Mouse (Mus musculus) limb, embryonic 12.5 days (tissue): ENCODE results near the gene Zfp827. TPM values are rescaled to one million over a fixed set of nuclear protein-coding genes. Genes with fewer than 3 reads are reported as not detected.
"Not testable (repeated sequence)": the region's sequence is repeated elsewhere in the genome, so short reads cannot be mapped to it uniquely, and the experiment has no call there.

Experiments used
- ATAC-seq: fragments of 200-750 bp; cut with Nextera tagmentation; 2 replicates; pipeline ENCODE4 v1.8.0; 2017; ENCODE audit warnings: low read depth, moderate TSS enrichment; ENCODE audit not compliant: insufficient number of reproducible peaks, insufficient read depth, low FRiP score, low TSS enrichment
- H3K27ac ChIP-seq: fragments of 300-500 bp; sonication (generic); 2 replicates; pipeline ENCODE4 v1.5.1; 2016; ENCODE audit warnings: mild to moderate bottlenecking, moderate library complexity
- H3K27me3 ChIP-seq: fragments of 300-500 bp; sonication (generic); 2 replicates; pipeline ENCODE4 v1.6.1; 2016; ENCODE audit warnings: mild to moderate bottlenecking, moderate library complexity
- H3K36me3 ChIP-seq: fragments of 300-500 bp; sonication (generic); 2 replicates; pipeline ENCODE4 v1.6.1; 2016; ENCODE audit warnings: mild to moderate bottlenecking, moderate library complexity
- H3K4me1 ChIP-seq: fragments of 300-500 bp; sonication (generic); replicated peaks from 2 replicates; pipeline ENCODE4 v1.6.1; 2016
- H3K4me2 ChIP-seq: fragments of 300-500 bp; sonication (generic); 2 replicates; pipeline ENCODE4 v1.6.1; 2016; ENCODE audit warnings: mild to moderate bottlenecking, moderate library complexity
- H3K4me3 ChIP-seq: fragments of 300-500 bp; sonication (generic); replicated peaks from 2 replicates; pipeline ENCODE4 v1.5.1; 2016; ENCODE audit warnings: mild to moderate bottlenecking
- H3K9ac ChIP-seq: fragments of 300-500 bp; sonication (generic); replicated peaks from 2 replicates; pipeline ENCODE4 v1.6.1; 2016; ENCODE audit warnings: mild to moderate bottlenecking, moderate library complexity
- H3K9me3 ChIP-seq: fragments of 300-500 bp; sonication (generic); 2 replicates; pipeline ENCODE4 v1.6.1; 2016; ENCODE audit warnings: mild to moderate bottlenecking, moderate library complexity
- WGBS: fragments of 180-500 bp; shearing (Covaris S2); methylation state at CpG from one replicate; pipeline ENCODE4 v1.1.7; 2016; 5-methylcytosine and 5-hydroxymethylcytosine counted together
- polyA plus RNA-seq: library from polyadenylated mRNA; unstranded; fragments of >200 nt; fragmentation: Nextera tagmentation; extraction: Ambion mirVana; gene quantifications from 2 replicates; pipeline ENCODE4 v1.2.1, GENCODE M21; 2016

Zfp827 gene
- polyA plus RNA-seq, 1 experiment from 2014 or later = 13.3 TPM

- Histone ChIP-seq H3K27ac (no peak overlapping the region), H3K4me2 (no peak overlapping the region), H3K4me1 (no peaks in the 10 kb centered on the region), H3K4me3 (no peak overlapping the region), H3K36me3 (peaks cover 61% of the 10 kb centered on the region), H3K9ac (no peak overlapping the region), H3K9me3 (no peaks in the 10 kb centered on the region), H3K27me3 (no peaks in the 10 kb centered on the region)
- 85% methylated on average over 9 of the region's 9 CpGs for WGBS
- ATAC-seq = no peak
These were observed 85.3 kb downstream of the Zfp827 start for GRCm38 (mm10) chr8:79113533-79113932.

GRCm38 (mm10) chr8:79114561-79114960 is 86.3 kb downstream of the Zfp827 start:
- Histone ChIP-seq H3K9ac (no peak overlapping the region), H3K4me2 (no peak overlapping the region), H3K27me3 (no peaks in the 10 kb centered on the region), H3K27ac (no peak overlapping the region), H3K4me3 (no peak overlapping the region), H3K4me1 (no peaks in the 10 kb centered on the region), H3K9me3 (no peaks in the 10 kb centered on the region), H3K36me3 (peaks cover 63% of the 10 kb centered on the region)
- WGBS = 86% methylated on average over 6 of the region's 6 CpGs
- ATAC-seq = no peak

- WGBS = 88% methylated on average over 7 of the region's 7 CpGs
- H3K27me3 ChIP-seq = no peaks in the 10 kb centered on the region
- no peak overlapping the region for H3K27ac ChIP-seq
- no peak overlapping the region for H3K9ac ChIP-seq
- H3K4me3 ChIP-seq = no peak overlapping the region
- H3K36me3 ChIP-seq = peaks cover 73% of the 10 kb centered on the region
- no peak overlapping the region for H3K4me2 ChIP-seq
- ATAC-seq = no peak
- no peaks in the 10 kb centered on the region for H3K4me1 ChIP-seq
- no peaks in the 10 kb centered on the region for H3K9me3 ChIP-seq
These were observed 88.2 kb downstream of the Zfp827 start for GRCm38 (mm10) chr8:79116436-79116835.

GRCm38 (mm10) chr8:79117711-79118110 is 89.5 kb downstream of the Zfp827 start:
- 94% methylated on average over 7 of the region's 7 CpGs for WGBS
- Histone ChIP-seq H3K4me1 (no peaks in the 10 kb centered on the region), H3K4me2 (no peak overlapping the region), H3K36me3 (peaks cover 73% of the 10 kb centered on the region), H3K9me3 (no peaks in the 10 kb centered on the region), H3K27me3 (no peaks in the 10 kb centered on the region), H3K27ac (no peak overlapping the region), H3K9ac (no peak overlapping the region), H3K4me3 (no peak overlapping the region)
- no peak for ATAC-seq

- no peaks in the 10 kb centered on the region for H3K27me3 ChIP-seq
- WGBS = 90% methylated on average over 1 of the region's 1 CpGs
- H3K9me3 ChIP-seq = no peaks in the 10 kb centered on the region
- no peaks in the 10 kb centered on the region for H3K4me1 ChIP-seq
- no peak overlapping the region for H3K4me3 ChIP-seq
- H3K36me3 ChIP-seq = peaks cover 83% of the 10 kb centered on the region
- ATAC-seq = no peak
- H3K9ac ChIP-seq = no peak overlapping the region
- H3K27ac ChIP-seq = no peak overlapping the region
- no peak overlapping the region for H3K4me2 ChIP-seq
These were observed 93.4 kb downstream of the Zfp827 start for GRCm38 (mm10) chr8:79121614-79122013.

- H3K4me2 ChIP-seq = no peak overlapping the region
- no peak overlapping the region for H3K4me3 ChIP-seq
- ATAC-seq = no peak
- peaks cover 85% of the 10 kb centered on the region for H3K36me3 ChIP-seq
- H3K9me3 ChIP-seq = no peaks in the 10 kb centered on the region
- 87% methylated on average over 4 of the region's 4 CpGs for WGBS
- no peak overlapping the region for H3K9ac ChIP-seq
- H3K4me1 ChIP-seq = no peaks in the 10 kb centered on the region
- no peak overlapping the region for H3K27ac ChIP-seq
- no peaks in the 10 kb centered on the region for H3K27me3 ChIP-seq
These were observed 96.0 kb downstream of the Zfp827 start for GRCm38 (mm10) chr8:79124231-79124630.

GRCm38 (mm10) chr8:79127211-79127816 is 99.1 kb downstream of the Zfp827 start:
- Histone ChIP-seq H3K9ac (no peak overlapping the region), H3K36me3 (peaks cover 83% of the 10 kb centered on the region), H3K9me3 (no peaks in the 10 kb centered on the region), H3K27me3 (no peaks in the 10 kb centered on the region), H3K27ac (no peak overlapping the region), H3K4me3 (no peak overlapping the region), H3K4me1 (no peaks in the 10 kb centered on the region), H3K4me2 (no peak overlapping the region)
- no peak for ATAC-seq
- 75% methylated on average over 7 of the region's 7 CpGs for WGBS

GRCm38 (mm10) chr8:79128534-79128933 is 100.3 kb downstream of the Zfp827 start:
- ATAC-seq, H3K27me3 ChIP-seq, H3K4me2 ChIP-seq, H3K27ac ChIP-seq, H3K4me3 ChIP-seq, H3K4me1 ChIP-seq, H3K9me3 ChIP-seq, H3K9ac ChIP-seq: not testable (repeated sequence)
- peaks cover 83% of the 10 kb centered on the region for H3K36me3 ChIP-seq
- WGBS = 92% methylated on average over 4 of the region's 4 CpGs

- H3K36me3 ChIP-seq = peaks cover 89% of the 10 kb centered on the region
- no peaks in the 10 kb centered on the region for H3K4me1 ChIP-seq
- no peak overlapping the region for H3K9ac ChIP-seq
These were observed 111.4 kb downstream of the Zfp827 start for GRCm38 (mm10) chr8:79139614-79140013.

GRCm38 (mm10) chr8:79140981-79141380 is 112.7 kb downstream of the Zfp827 start:
- peaks cover 89% of the 10 kb centered on the region for H3K36me3 ChIP-seq
- 89% methylated on average over 8 of the region's 8 CpGs for WGBS

More at GRCm38 (mm10) chr8:79139614-79140013, 111.4 kb downstream of the Zfp827 start:
- H3K9me3 ChIP-seq = no peaks in the 10 kb centered on the region
- H3K27me3 ChIP-seq = no peaks in the 10 kb centered on the region
- no peak overlapping the region for H3K27ac ChIP-seq
- no peak for ATAC-seq
- H3K4me3 ChIP-seq = no peak overlapping the region
- no peak overlapping the region for H3K4me2 ChIP-seq
- 97% methylated on average over 4 of the region's 4 CpGs for WGBS

GRCm38 (mm10) chr8:79141592-79141991 is 113.4 kb downstream of the Zfp827 start:
- Histone ChIP-seq H3K4me2 (no peak overlapping the region), H3K36me3 (peaks cover 88% of the 10 kb centered on the region), H3K27ac (no peak overlapping the region), H3K4me3 (no peak overlapping the region), H3K4me1 (no peaks in the 10 kb centered on the region), H3K9ac (no peak overlapping the region), H3K27me3 (no peaks in the 10 kb centered on the region), H3K9me3 (no peaks in the 10 kb centered on the region)
- WGBS = 76% methylated on average over 11 of the region's 11 CpGs
- no peak for ATAC-seq

More at GRCm38 (mm10) chr8:79140981-79141380, 112.7 kb downstream of the Zfp827 start:
- Histone ChIP-seq H3K27ac (no peak overlapping the region), H3K4me3 (no peak overlapping the region), H3K9me3 (no peaks in the 10 kb centered on the region), H3K27me3 (no peaks in the 10 kb centered on the region), H3K4me1 (no peaks in the 10 kb centered on the region), H3K9ac (no peak overlapping the region), H3K4me2 (no peak overlapping the region)
- ATAC-seq = no peak

- no peak for ATAC-seq
- Histone ChIP-seq H3K36me3 (peaks cover 77% of the 10 kb centered on the region), H3K9me3 (no peaks in the 10 kb centered on the region), H3K4me3 (no peak overlapping the region), H3K4me2 (no peak overlapping the region), H3K27me3 (no peaks in the 10 kb centered on the region), H3K9ac (no peak overlapping the region), H3K27ac (no peak overlapping the region), H3K4me1 (no peaks in the 10 kb centered on the region)
- 92% methylated on average over 3 of the region's 3 CpGs for WGBS
These were observed 115.5 kb downstream of the Zfp827 start for GRCm38 (mm10) chr8:79143729-79144128.
